Mouse (Mus musculus) ES-E14 (cell line): ENCODE data around the gene Klhl22. TPM values are rescaled to one million over a fixed set of nuclear protein-coding genes. Genes with fewer than 3 reads are reported as not detected.
A peak's percentile ranks its signal among the peaks of the same experiment; 100 is the strongest.

Experiments used
- DNase-seq: peaks from one replicate; pipeline ENCODE4 v3.0.0-alpha.2; 2013; ENCODE audit warnings: low read depth, low spot score
- H3K27ac ChIP-seq: 2 replicates; pipeline ENCODE4 v1.5.1; 2012; ENCODE audit warnings: low read depth, mild to moderate bottlenecking, low read length, moderate library complexity, mixed read lengths; ENCODE audit not compliant: poor library complexity, insufficient read depth, severe bottlenecking
- H3K36me3 ChIP-seq: 2 replicates; pipeline ENCODE4 v1.6.1; 2012; ENCODE audit warnings: mild to moderate bottlenecking, low read length, moderate library complexity, mixed read lengths; ENCODE audit not compliant: control insufficient read depth, poor library complexity, insufficient read depth, severe bottlenecking
- H3K4me1 ChIP-seq, 2 experiments: fragments of 150-350 bp in 1 of 2; sonication (generic) in 1 of 2; 2 replicates each; pipeline ENCODE4 v1.6.1; 2012; ENCODE audit warnings: low read length in 2 of 2, mild to moderate bottlenecking in 1 of 2, mixed read lengths in 1 of 2; ENCODE audit not compliant: control insufficient read depth in 2 of 2, insufficient read depth in 2 of 2, poor library complexity in 1 of 2
- H3K4me3 ChIP-seq, 2 experiments: fragments of 150-350 bp in 1 of 2; sonication (generic) in 1 of 2; 2 replicates each; pipeline ENCODE4 v1.5.1; 2012; ENCODE audit warnings: low read length in 2 of 2, low read depth in 1 of 2, mild to moderate bottlenecking in 1 of 2, mixed read lengths in 1 of 2; ENCODE audit not compliant: insufficient read depth in 1 of 2, poor library complexity in 1 of 2, severe bottlenecking in 1 of 2
- H3K9ac ChIP-seq: 2 replicates; pipeline ENCODE4 v1.6.1; 2012; ENCODE audit warnings: low read depth, mild to moderate bottlenecking, low read length, mixed read lengths; ENCODE audit not compliant: poor library complexity, insufficient read depth, severe bottlenecking
- H3K9me3 ChIP-seq: fragments of 150-350 bp; sonication (generic); 2 replicates; pipeline ENCODE4 v1.6.1; 2012; ENCODE audit warnings: low read depth, mild to moderate bottlenecking, low read length; ENCODE audit not compliant: control insufficient read depth, insufficient read depth
- CHD2 ChIP-seq: IDR thresholded peaks from 2 replicates; pipeline ENCODE4 v1.6.1; 2014; ENCODE audit warnings: mild to moderate bottlenecking, low read depth, low read length, inconsistent platforms
- HCFC1 ChIP-seq: IDR thresholded peaks from 2 replicates; pipeline ENCODE4 v1.6.1; 2012; ENCODE audit warnings: low read length, inconsistent platforms, borderline replicate concordance; ENCODE audit not compliant: insufficient read depth
- MAFK ChIP-seq: IDR thresholded peaks from 2 replicates; pipeline ENCODE4 v1.6.1; 2014; ENCODE audit warnings: mild to moderate bottlenecking, low read depth, low read length, inconsistent platforms; ENCODE audit not compliant: insufficient read depth
- ZC3H11A ChIP-seq: IDR thresholded peaks from 2 replicates; pipeline ENCODE4 v1.6.1; 2012; ENCODE audit warnings: low read depth, mild to moderate bottlenecking, inconsistent platforms, low read length, borderline replicate concordance
- ZNF384 ChIP-seq: IDR thresholded peaks from 2 replicates; pipeline ENCODE4 v1.6.1; 2012; ENCODE audit warnings: low read depth, low read length, inconsistent platforms
- in situ Hi-C, 2 experiments: fragments of 600-800 bp; cut with MboI; formaldehyde crosslinking; loops; one replicate each; pipeline ENCODE4 v1.15.1; 2025; ENCODE audit warnings: low sequenced_read_pairs in 2 of 2, inconsistent platforms in 1 of 2; ENCODE audit not compliant: unreplicated experiment in 2 of 2
- total RNA-seq: library from RNA; depleted of rRNA; stranded (reverse); fragments of 300-350 nt; gene quantifications from 2 replicates; pipeline ENCODE4 v1.2.3, GENCODE M21; 2012

Gene Klhl22
- total RNA-seq, 1 experiment, result 64.7 TPM

DNA sequence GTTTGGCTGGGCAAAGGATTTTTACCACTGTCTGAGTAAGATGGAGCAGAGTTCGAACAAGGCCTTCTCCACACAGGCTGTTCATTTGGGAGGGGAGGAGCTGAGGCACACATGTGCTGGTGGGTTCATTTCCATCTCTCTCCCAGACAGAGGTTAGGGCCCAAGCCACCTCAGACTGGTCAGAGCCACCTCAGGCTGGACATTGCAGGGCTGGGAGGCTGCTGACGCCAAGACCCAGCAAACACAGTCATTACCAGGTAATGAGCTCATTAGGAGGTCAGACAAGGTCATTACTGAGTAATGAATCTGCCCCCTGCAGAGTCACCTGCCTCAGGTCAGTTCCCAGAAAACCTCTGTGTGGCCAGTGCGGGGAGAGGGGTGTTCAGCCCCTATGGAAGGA, 69.4 kb downstream of the Klhl22 start:
- Histone ChIP-seq H3K9ac (no peak overlapping the region), H3K27ac (no peak overlapping the region)
- no peak for DNase-seq

GRCm38 (mm10) chr16:17830385-17831178, 71.2 kb downstream of the Klhl22 start:
- DNase-seq, result no peak
- H3K36me3 ChIP-seq, result no peaks in the 10 kb centered on the region
- H3K4me1 ChIP-seq, result peaks cover 0 to 2% of the 10 kb centered on the region in 2 experiments; a peak in 1 of 4 replicates
- no peak overlapping the region for H3K27ac ChIP-seq
- in situ Hi-C loops, result no loop called here
- TF ChIP-seq ZC3H11A (no peak), CHD2 (no peak), MAFK (no peak), ZNF384 (no peak), HCFC1 (no peak)
- H3K4me3 ChIP-seq, result no peak overlapping the region
- H3K9me3 ChIP-seq, result no peaks in the 10 kb centered on the region
- H3K9ac ChIP-seq, result no peak overlapping the region

More for the DNA sequence above, 69.4 kb downstream of the Klhl22 start:
- Histone ChIP-seq H3K4me3 (no peak overlapping the region), H3K4me1 (peaks cover 0 to 2% of the 10 kb centered on the region in 2 experiments; a peak in 1 of 4 replicates), H3K36me3 (no peaks in the 10 kb centered on the region), H3K9me3 (no peaks in the 10 kb centered on the region)
- TF ChIP-seq CHD2 (no peak), MAFK (no peak)
- in situ Hi-C loops, result no loop called here

DNA sequence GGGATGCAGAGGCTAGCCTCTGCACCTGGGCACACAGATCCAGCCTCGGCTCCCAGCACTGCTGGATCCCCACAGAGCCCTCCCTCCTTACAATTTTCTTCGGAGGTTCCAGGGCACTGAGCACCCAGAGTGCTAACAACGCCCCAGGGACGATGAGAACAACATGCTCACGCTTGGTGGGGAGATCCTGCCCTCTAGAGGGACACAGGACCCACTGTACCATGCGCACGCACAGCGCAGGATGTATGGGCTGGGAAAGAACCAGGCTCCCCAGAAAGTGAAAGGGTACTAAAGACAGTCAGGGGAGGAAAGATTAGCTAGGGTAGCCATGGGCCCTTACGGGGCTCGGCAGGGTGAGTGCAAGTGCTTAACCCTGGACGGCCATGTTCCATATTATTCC, 72.4 kb downstream of the Klhl22 start:
- DNase-seq, result no peak
- H3K27ac ChIP-seq, result no peak overlapping the region
- peaks cover 0 to 2% of the 10 kb centered on the region in 2 experiments; a peak in 1 of 4 replicates for H3K4me1 ChIP-seq
- in situ Hi-C loops, result no loop called here
- no peak overlapping the region for H3K9ac ChIP-seq
- TF ChIP-seq CHD2 (no peak), HCFC1 (no peak), MAFK (no peak), ZNF384 (no peak), ZC3H11A (no peak)
- H3K9me3 ChIP-seq, result no peaks in the 10 kb centered on the region
- no peaks in the 10 kb centered on the region for H3K36me3 ChIP-seq
- H3K4me3 ChIP-seq, result no peak overlapping the region

DNA sequence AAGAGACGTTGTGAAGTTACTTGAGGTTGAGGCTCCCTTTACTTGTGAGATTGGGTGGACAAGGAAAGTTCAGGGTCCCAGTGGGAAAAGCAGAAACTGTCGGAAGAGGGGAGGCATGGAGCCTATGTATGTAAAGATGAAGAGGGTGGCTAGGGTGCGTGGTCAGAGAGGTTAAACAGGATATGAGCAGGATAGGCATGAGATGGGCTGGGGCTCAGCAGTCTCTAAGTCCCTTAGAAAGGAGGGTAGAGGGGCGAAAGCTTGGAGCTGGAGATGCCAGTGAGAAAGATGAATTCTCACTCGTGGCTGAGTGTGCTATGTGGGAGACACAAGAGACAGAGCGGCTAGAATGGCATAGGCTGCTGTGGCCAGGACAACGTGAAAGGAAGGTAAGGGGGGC, 73.4 kb downstream of the Klhl22 start, which contains the start of gene B830017H08Rik:
TSS of gene B830017H08Rik (plus strand) at position 301 of the 400 bp plus-strand sequence.
- Histone ChIP-seq H3K4me1 (peaks cover 0 to 2% of the 10 kb centered on the region in 2 experiments; a peak in 1 of 4 replicates), H3K4me3 (peak within 1 kb of the TSS; percentile 71 to 72), H3K36me3 (no peaks in the 10 kb centered on the region), H3K27ac (no peak within 1 kb of the TSS), H3K9me3 (no peaks in the 10 kb centered on the region), H3K9ac (peak within 1 kb of the TSS; percentile 72)
- no peak for TF ChIP-seq ZC3H11A
- TF ChIP-seq MAFK, result no peak
- no peak for TF ChIP-seq ZNF384
- no peak for TF ChIP-seq CHD2
- no peak for TF ChIP-seq HCFC1
- in situ Hi-C loops, result no loop called here
- no peak for DNase-seq
